Mouse (Mus musculus) stomach, embryonic 15.5 days (tissue): Measurements from ENCODE around the gene Nfib. TPM values are rescaled to one million over a fixed set of nuclear protein-coding genes. Genes with fewer than 3 reads are reported as not detected.
A peak's percentile ranks its signal among the peaks of the same experiment; 100 is the strongest.

ENCODE experiments used
- ATAC-seq: fragments of 200-750 bp; cut with Nextera tagmentation; 2 replicates; pipeline ENCODE4 v1.8.0; 2017; ENCODE audit warnings: low read depth, moderate number of reproducible peaks, moderate TSS enrichment; ENCODE audit not compliant: insufficient read depth, low FRiP score
- H3K27ac ChIP-seq: fragments of 300-500 bp; sonication (generic); 2 replicates; pipeline ENCODE4 v1.5.1; 2015; ENCODE audit warnings: mild to moderate bottlenecking, inconsistent platforms
- H3K27me3 ChIP-seq: fragments of 300-500 bp; sonication (generic); replicated peaks from 2 replicates; pipeline ENCODE4 v1.6.1; 2015; ENCODE audit warnings: inconsistent platforms
- H3K36me3 ChIP-seq: fragments of 300-500 bp; sonication (generic); 2 replicates; pipeline ENCODE4 v1.6.1; 2015; ENCODE audit warnings: inconsistent platforms
- H3K4me1 ChIP-seq: fragments of 300-500 bp; sonication (generic); 2 replicates; pipeline ENCODE4 v1.6.1; 2015; ENCODE audit warnings: inconsistent platforms
- H3K4me2 ChIP-seq: fragments of 300-500 bp; sonication (generic); 2 replicates; pipeline ENCODE4 v1.6.1; 2015; ENCODE audit warnings: mild to moderate bottlenecking, inconsistent platforms
- H3K4me3 ChIP-seq: fragments of 300-500 bp; sonication (generic); replicated peaks from 2 replicates; pipeline ENCODE4 v1.5.1; 2015; ENCODE audit warnings: inconsistent platforms
- H3K9ac ChIP-seq: fragments of 300-500 bp; sonication (generic); 2 replicates; pipeline ENCODE4 v1.6.1; 2015; ENCODE audit warnings: inconsistent platforms
- H3K9me3 ChIP-seq: fragments of 300-500 bp; sonication (generic); 2 replicates; pipeline ENCODE4 v1.6.1; 2016; ENCODE audit warnings: inconsistent platforms
- WGBS: fragments of 180-500 bp; shearing (Covaris S2); methylation state at CpG from one replicate; pipeline ENCODE4 v1.1.7; 2015; 5-methylcytosine and 5-hydroxymethylcytosine counted together
- polyA plus RNA-seq: library from polyadenylated mRNA; unstranded; fragments of >200 nt; fragmentation: Nextera tagmentation; extraction: Ambion mirVana; gene quantifications from 2 replicates; pipeline ENCODE4 v1.2.1, GENCODE M21; 2015

Nfib gene
- polyA plus RNA-seq, 1 experiment from 2014 or later = 56.5 TPM

DNA sequence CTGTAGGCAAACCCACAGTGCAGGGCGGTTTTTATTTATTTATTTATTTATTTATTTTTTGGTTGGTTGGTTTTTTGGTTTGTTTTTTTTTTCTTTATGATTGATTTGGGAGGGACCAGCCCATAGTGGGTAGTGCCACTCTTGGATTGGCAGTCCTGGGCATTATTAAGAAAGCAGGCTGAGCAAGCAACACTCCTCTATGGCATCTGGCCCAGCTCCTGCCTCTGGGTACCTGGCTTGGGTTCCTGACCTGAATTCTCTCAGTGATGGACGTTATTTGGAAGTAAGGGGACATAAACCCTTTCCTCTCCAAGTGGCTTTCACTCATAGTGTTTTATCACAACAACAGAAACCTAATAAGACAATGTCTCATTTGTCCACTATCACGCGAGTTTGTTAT lies 309.5 kb downstream of the Nfib start:
- Histone ChIP-seq H3K4me2 (no peak overlapping the region), H3K27ac (no peak overlapping the region), H3K27me3 (no peaks in the 10 kb centered on the region), H3K4me1 (peaks cover 29% of the 10 kb centered on the region), H3K36me3 (no peaks in the 10 kb centered on the region), H3K4me3 (no peak overlapping the region), H3K9me3 (no peaks in the 10 kb centered on the region), H3K9ac (no peak overlapping the region)
- ATAC-seq = no peak
- WGBS = 80% methylated on average over 4 of the region's 4 CpGs

DNA sequence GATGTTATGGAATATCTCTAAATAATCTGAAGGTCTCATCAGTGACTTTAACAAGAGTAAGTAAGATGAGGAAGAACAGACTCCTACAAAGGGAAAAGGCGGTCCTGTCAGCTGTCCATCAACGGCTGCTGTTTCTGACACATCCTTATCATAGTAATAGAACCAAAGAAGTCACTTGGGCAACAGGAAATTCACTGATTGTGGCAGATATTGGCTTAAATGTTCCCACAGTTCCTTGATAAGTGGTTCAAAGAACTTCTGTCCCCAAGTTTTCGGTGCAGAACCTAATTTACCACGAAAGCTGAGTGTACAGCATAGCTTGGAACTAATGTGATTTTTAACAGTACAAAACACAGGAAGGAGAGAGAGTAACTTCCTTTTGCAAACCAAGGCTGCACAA lies 311.2 kb downstream of the Nfib start:
- H3K4me3 ChIP-seq = no peak overlapping the region
- H3K9ac ChIP-seq = no peak overlapping the region
- H3K27me3 ChIP-seq = no peaks in the 10 kb centered on the region
- H3K27ac ChIP-seq = no peak overlapping the region
- 76% methylated on average over 4 of the region's 4 CpGs for WGBS
- H3K4me2 ChIP-seq = no peak overlapping the region
- ATAC-seq = no peak
- no peaks in the 10 kb centered on the region for H3K9me3 ChIP-seq
- peaks cover 23% of the 10 kb centered on the region for H3K4me1 ChIP-seq
- no peaks in the 10 kb centered on the region for H3K36me3 ChIP-seq

DNA sequence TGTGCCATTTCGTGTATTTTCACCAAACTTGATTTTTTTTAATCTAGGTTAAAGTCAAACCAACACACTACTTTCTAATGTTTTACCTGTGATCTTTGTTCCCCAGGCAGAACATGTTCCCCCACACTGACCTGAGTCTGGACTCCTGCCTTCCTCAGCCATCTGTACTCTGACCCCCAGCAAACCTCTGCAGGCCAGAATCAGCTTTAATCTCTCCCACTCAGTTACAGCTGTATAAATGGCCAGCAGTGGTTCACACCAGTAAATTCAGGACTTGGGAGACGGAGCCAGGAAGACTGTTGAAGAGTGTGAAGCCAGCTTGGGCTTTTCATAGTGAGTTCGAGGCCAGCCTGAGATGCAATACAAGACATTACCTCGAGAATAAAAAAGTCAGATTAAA lies 312.5 kb downstream of the Nfib start:
- Histone ChIP-seq H3K9me3 (no peaks in the 10 kb centered on the region), H3K36me3 (no peaks in the 10 kb centered on the region), H3K4me3 (no peak overlapping the region), H3K4me2 (no peak overlapping the region), H3K9ac (no peak overlapping the region), H3K27me3 (no peaks in the 10 kb centered on the region), H3K4me1 (peaks cover 23% of the 10 kb centered on the region), H3K27ac (peak overlapping the region; percentile 54; the same call in 1 of the 2 replicates)
- peak; percentile 73 for ATAC-seq
- WGBS = 64% methylated on average over 4 of the region's 4 CpGs

DNA sequence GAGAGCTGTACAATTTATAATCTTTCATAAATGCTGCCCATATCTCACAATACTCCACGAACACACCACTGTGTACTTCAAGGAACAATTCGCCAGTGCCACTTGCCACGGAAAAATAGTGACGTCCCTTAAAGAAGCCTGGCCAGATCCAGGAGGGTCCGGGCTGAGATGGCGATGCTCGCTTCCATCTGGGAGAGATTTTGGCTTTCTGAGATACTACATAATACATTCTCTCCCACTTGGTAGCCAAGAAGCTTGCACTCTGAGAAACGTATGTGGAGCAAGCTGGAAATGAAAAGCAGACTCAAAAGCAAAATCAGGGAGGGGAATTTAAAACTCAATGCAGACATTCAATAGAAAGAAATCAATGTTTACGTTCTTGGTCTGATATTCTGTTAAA lies 313.1 kb downstream of the Nfib start:
- Histone ChIP-seq H3K36me3 (no peaks in the 10 kb centered on the region), H3K4me1 (peaks cover 23% of the 10 kb centered on the region), H3K4me2 (no peak overlapping the region; the same call in 1 of the 2 replicates), H3K9me3 (no peaks in the 10 kb centered on the region), H3K27me3 (no peaks in the 10 kb centered on the region), H3K27ac (peak overlapping the region; percentile 54; the same call in 1 of the 2 replicates), H3K4me3 (no peak overlapping the region), H3K9ac (no peak overlapping the region)
- no peak for ATAC-seq
- WGBS = 62% methylated on average over 9 of the region's 9 CpGs

GRCm38 (mm10) chr4:82391726-82392472 lies 313.7 kb downstream of the Nfib start:
- Histone ChIP-seq H3K27me3 (no peaks in the 10 kb centered on the region), H3K9ac (no peak overlapping the region), H3K4me2 (no peak overlapping the region; the same call in 1 of the 2 replicates), H3K9me3 (no peaks in the 10 kb centered on the region), H3K4me1 (peaks cover 27% of the 10 kb centered on the region), H3K4me3 (no peak overlapping the region), H3K36me3 (no peaks in the 10 kb centered on the region), H3K27ac (0 out of 2 replicates have a peak overlapping the region, but pooled peaks have one; percentile 54)
- 60% methylated on average over 6 of the region's 6 CpGs for WGBS
- ATAC-seq = no peak

DNA sequence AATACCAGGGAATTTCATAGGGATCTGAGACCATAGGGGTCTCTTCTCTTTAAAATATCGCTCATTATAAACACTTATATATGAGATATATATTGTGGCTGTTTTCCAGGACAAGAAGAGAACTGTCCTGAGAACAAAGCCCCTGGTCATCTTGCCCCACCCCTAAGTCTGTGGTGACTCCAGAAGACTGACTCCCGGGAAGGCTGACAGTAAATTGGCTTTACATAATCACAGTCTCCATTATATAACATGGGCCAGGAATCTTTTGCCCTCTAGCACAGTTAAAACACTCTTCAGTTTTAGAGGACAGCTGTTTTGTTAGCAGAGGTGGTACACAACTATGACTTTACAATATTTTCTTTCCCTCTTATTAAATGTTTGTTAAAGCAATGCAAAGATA lies 315.0 kb downstream of the Nfib start:
- Histone ChIP-seq H3K4me2 (no peak overlapping the region), H3K4me1 (peaks cover 34% of the 10 kb centered on the region), H3K9me3 (no peaks in the 10 kb centered on the region), H3K27ac (no peak overlapping the region), H3K9ac (no peak overlapping the region), H3K36me3 (no peaks in the 10 kb centered on the region), H3K27me3 (no peaks in the 10 kb centered on the region), H3K4me3 (no peak overlapping the region)
- 54% methylated on average over 2 of the region's 2 CpGs for WGBS
- ATAC-seq = no peak

- Histone ChIP-seq H3K9ac (no peak overlapping the region), H3K27ac (no peak overlapping the region), H3K4me1 (peaks cover 40% of the 10 kb centered on the region), H3K4me2 (no peak overlapping the region), H3K4me3 (no peak overlapping the region), H3K27me3 (no peaks in the 10 kb centered on the region), H3K36me3 (no peaks in the 10 kb centered on the region), H3K9me3 (no peaks in the 10 kb centered on the region)
- ATAC-seq = no peak
- 89% methylated on average over 1 of the region's 1 CpGs for WGBS
Measured at GRCm38 (mm10) chr4:82389876-82390275, 315.7 kb downstream of the Nfib start.

DNA sequence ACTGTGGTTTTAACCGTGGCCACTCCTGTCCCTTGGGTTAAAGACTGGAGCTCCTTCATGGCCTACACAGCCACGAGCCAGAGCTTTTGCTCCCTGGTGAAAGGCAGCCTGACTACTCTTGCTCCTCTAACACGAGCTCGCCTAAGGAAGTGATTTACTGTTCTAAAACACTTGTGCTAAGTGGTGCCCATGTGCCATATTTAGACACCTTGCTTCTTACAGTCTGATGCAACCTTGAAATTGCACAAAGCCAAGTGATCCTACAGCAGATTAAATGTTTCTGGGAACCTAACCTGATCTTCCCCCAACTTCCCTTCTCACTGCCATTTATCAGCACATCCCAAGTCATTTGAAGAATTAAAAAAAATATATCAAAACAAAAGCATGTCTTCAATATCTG lies 317.9 kb downstream of the Nfib start:
- Histone ChIP-seq H3K9me3 (no peaks in the 10 kb centered on the region), H3K4me1 (peaks cover 47% of the 10 kb centered on the region), H3K4me2 (no peak overlapping the region), H3K9ac (no peak overlapping the region), H3K4me3 (no peak overlapping the region), H3K27ac (no peak overlapping the region), H3K27me3 (no peaks in the 10 kb centered on the region), H3K36me3 (no peaks in the 10 kb centered on the region)
- no peak for ATAC-seq
- WGBS = 78% methylated on average over 4 of the region's 4 CpGs

GRCm38 (mm10) chr4:82386222-82386993 lies 319.1 kb downstream of the Nfib start:
- WGBS = 65% methylated on average over 4 of the region's 4 CpGs
- no peaks in the 10 kb centered on the region for H3K9me3 ChIP-seq
- H3K4me1 ChIP-seq = peaks cover 42% of the 10 kb centered on the region
- H3K36me3 ChIP-seq = no peaks in the 10 kb centered on the region
- no peak overlapping the region for H3K4me3 ChIP-seq
- no peak overlapping the region for H3K4me2 ChIP-seq
- ATAC-seq = no peak
- no peaks in the 10 kb centered on the region for H3K27me3 ChIP-seq
- no peak overlapping the region for H3K27ac ChIP-seq
- H3K9ac ChIP-seq = no peak overlapping the region

DNA sequence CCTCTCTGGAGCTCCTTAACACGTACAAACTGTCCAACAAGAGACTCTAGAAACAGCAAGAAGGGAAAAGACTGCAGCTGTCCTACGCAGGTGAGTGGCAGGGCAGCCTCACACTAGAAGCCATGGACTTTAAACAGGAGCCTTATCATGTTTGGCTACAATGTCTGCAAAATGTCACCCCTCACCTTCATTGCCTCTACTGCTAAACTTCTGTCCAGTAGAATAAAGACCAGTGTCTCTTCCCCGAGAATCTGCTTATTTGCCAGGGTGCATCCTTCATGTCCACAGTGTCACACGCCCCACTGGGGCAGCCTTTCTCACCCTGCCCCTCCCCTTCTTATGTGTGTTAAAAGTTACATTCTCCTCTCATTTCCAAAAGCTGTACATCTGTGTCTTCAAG lies 319.9 kb downstream of the Nfib start:
- no peak for ATAC-seq
- Histone ChIP-seq H3K27ac (peak overlapping the region; percentile 40; the same call in 1 of the 2 replicates), H3K9ac (no peak overlapping the region), H3K4me2 (no peak overlapping the region), H3K9me3 (no peaks in the 10 kb centered on the region), H3K4me3 (no peak overlapping the region), H3K4me1 (peaks cover 38% of the 10 kb centered on the region), H3K27me3 (no peaks in the 10 kb centered on the region), H3K36me3 (no peaks in the 10 kb centered on the region)
- WGBS = 64% methylated on average over 4 of the region's 4 CpGs

DNA sequence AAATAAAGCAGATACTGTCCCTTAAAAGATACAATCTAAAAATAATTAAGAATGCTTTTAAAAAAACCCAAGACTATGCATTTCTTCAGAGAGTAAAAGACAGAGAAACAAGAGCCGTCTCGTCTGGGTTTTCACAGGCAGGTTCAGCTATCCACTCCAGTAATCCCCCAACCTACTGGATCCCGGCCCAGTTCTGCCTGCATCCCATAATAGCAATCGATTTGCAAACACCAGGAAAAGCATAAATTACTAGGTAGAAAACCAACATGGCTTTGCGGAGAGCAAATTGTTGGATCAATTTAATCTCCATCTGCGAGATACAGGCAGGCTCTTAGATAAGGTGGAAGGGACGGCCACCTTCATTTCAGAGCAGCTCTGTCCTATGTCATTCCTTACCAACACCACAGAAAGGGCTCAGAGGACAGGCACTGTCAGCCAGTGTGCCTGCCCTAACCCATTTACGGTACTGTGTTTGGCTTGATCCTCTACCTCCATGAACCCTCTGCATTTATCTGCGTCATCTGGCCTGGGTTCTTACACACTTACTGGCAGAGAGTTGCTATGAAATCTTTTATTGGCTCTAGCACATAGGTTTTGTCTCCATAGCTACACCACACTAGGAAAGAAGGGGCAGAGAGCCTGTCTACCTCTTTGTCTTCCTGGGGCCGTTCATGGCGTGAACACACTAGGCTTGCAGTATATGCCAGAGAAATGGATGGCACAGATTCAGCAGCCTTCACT lies 321.4 kb downstream of the Nfib start:
- WGBS = 46% methylated on average over 11 of the region's 11 CpGs
- Histone ChIP-seq H3K9me3 (no peaks in the 10 kb centered on the region), H3K36me3 (no peaks in the 10 kb centered on the region), H3K4me3 (no peak overlapping the region), H3K27me3 (no peaks in the 10 kb centered on the region), H3K4me2 (no peak overlapping the region), H3K4me1 (peaks cover 36% of the 10 kb centered on the region), H3K9ac (no peak overlapping the region), H3K27ac (peak overlapping the region; percentile 49)
- peak; percentile 58 for ATAC-seq

GRCm38 (mm10) chr4:82383346-82383745 lies 322.2 kb downstream of the Nfib start:
- no peak overlapping the region for H3K9ac ChIP-seq
- peak overlapping the region; percentile 22; the same call in 1 of the 2 replicates for H3K27ac ChIP-seq
- no peaks in the 10 kb centered on the region for H3K9me3 ChIP-seq
- H3K4me3 ChIP-seq = no peak overlapping the region
- ATAC-seq = 0 out of 2 replicates have a peak, but pooled peaks have one; percentile 50
- H3K4me2 ChIP-seq = no peak overlapping the region
- WGBS = 61% methylated on average over 8 of the region's 8 CpGs
- peaks cover 36% of the 10 kb centered on the region for H3K4me1 ChIP-seq
- no peaks in the 10 kb centered on the region for H3K27me3 ChIP-seq
- no peaks in the 10 kb centered on the region for H3K36me3 ChIP-seq
